Mouse (Mus musculus) gastrocnemius, adult 18-20 months (tissue): Measurements from ENCODE around the gene Bdh2. TPM values are rescaled to one million over a fixed set of nuclear protein-coding genes. Genes with fewer than 3 reads are reported as not detected.

Source experiments
- DNase-seq: peaks from one replicate; pipeline ENCODE4 v3.0.0; 2021; ENCODE audit warnings: low spot score
- long read RNA-seq, 2 experiments: library from polyadenylated mRNA; stranded (forward); transcript quantifications; one replicate each; pipeline ENCODE4 v2.0.0; 2021
- total RNA-seq, 2 experiments: library from RNA; stranded (reverse); gene quantifications; 2 replicates each; pipeline ENCODE4 v1.2.3; 2021

The Bdh2 gene
- 1 to 10 TPM; 1.6 to 2.6 TPM for total RNA-seq
- long read RNA-seq, experiment 1 = 0 reads
- long read RNA-seq, experiment 2, partial matches to known transcripts = 0 of 1 reads
- long read RNA-seq, experiment 2, other reads (novel, unspliced or antisense) = 0 of 1 reads

DNA sequence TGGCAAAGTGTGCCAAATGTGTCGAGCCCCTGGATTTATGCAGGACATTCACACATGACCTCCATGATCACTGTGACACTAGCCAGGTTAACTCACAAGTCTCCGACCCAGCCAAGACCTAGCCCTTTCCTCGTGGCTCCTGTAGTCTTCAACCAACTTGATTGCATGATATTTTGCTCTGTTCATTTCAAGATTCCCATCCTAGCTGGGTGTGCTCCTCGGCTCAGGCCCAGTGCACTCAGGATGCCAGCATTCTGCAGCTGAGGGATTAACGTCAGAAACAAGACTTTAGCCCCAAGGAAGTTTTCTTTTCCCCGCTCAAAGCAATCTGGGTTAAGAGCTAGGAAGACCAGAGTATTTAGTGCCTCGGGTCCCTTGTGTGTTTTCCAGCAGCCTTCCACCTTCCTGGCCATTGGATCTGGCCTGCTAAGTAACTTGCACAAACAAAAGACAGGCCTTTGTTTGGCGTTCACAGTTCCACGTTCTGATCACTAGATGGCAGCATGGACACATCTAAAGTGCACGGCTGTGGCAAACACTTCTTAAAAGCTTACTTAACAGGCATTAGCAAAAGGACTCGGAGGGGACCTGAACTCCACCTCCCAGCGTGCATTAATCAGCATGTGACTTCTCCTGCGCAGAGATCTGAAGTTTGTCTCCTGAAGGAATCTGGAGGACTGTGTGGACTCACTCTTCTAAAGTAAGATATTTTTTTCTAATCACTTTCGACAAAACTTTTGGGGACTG is at the start of gene Bdh2:
Bdh2 (plus strand) TSS at position 553 of the 747 bp plus-strand sequence.
- peak; percentile 80 for DNase-seq

DNA sequence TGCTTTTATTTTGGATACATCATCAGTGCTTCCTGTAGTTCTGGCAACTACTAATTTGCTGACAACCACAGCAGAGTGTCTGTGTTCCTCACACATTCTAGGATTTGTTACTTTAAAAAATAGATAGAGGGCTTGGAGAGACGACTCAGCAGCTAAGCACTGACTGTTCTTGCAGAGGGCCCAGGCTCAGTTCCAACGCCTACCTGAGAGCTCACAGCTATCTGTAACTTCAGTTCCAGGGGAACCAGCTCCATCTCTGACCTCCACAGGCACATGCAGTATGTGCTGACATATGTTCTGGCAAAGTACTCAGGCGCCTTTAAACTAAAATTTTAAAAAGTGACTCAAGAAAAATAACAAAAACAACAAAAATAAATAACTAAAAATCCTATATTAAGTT is 49.0 kb upstream of the Bdh2 start:
- no peak for DNase-seq

DNA sequence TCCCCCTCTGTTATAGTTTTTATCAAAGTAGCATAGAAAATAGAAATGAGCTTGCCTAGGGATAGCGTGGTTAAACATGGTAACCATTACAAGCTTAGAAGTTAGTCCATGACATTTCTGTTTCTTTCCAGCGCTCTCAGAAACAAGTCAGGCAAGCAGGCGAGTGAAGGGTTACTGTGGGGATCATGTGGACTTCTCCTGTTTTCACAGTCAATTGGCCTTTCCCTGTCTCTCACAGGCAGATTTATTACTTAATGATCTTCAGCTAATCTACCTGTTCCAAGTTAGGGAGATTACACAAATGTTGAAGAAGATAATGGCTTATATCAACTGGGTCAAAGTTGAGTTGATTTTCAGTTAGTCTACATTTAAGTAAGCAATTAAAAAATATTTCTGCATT is 48.6 kb upstream of the Bdh2 start:
- DNase-seq = no peak

DNA sequence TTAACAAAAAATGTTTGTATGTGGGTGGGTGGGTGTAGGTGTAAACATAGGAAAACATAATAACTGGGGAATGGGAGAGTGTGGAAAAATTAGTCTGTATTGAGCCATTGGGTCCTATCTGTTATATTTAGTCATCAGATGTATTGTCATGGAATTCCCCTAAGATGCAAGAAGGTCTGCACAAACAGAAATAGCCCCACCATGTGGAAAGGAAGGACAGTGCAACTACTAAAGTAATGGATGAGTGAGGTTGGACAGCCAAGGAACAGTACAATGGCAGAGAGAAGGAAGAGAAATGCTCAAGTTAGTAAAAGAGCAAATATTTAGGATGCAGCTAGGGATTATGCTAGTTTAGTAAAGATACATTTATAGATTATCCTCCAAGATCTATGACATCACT is 35.3 kb upstream of the Bdh2 start:
- DNase-seq = no peak

DNA sequence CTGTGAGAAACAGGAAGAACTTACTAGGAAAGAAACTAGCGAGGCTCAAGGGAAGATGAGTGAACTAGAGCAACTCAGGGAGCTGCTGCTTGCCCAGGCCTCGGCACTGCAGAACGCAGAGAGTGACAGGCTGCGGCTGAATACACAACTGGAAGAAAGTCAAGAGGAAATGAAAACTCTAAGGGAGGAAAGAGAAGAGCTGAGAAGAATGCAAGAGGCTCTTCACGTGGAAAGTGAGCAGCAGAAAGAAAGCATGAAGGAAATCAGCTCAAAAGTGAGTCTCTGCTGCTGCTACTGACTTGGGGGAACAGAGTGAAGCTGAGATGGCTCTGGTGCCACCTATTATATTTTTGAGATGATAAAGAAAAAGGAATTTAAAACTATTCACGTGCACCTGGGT is 34.2 kb upstream of the Bdh2 start:
- no peak for DNase-seq

DNA sequence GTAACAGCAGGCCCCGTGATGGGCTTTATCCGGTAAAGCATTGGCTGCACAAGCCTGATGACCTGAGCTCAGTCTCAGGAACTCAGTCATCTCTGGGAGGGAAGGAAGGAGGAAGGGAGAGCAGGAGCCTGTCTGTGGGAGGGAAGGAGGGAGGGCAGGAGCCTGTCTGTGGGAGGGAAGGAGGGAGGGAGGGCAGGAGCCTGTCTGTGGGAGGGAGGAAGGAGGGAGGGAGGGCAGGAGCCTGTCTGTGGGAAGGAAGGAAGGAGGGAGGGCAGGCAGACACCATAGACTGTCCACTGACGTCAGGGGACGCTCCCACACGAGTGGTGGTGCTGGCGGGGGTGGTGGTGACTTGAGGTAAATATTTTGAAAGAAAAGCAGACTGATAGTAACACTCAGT is 31.9 kb upstream of the Bdh2 start:
- DNase-seq = no peak

DNA sequence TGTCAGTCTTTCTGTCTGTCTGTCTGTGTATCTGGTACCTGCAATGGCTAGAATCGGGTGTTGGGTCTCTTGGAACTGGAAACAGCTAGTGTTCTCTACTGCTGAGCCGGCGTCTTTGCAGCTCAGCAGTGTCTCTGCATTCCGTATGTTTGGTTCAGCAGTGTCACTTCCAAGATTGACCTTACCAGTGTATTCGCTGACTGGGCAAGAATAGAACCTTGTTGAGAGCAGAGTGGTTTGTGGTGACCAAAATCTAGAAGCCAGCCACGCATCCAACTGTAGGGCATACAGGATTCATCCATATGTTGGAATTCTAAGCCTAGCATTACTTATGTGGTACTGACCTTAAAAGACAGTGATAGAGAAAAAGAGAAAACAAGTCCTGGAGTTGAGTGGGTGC is 29.2 kb upstream of the Bdh2 start:
- DNase-seq = no peak

DNA sequence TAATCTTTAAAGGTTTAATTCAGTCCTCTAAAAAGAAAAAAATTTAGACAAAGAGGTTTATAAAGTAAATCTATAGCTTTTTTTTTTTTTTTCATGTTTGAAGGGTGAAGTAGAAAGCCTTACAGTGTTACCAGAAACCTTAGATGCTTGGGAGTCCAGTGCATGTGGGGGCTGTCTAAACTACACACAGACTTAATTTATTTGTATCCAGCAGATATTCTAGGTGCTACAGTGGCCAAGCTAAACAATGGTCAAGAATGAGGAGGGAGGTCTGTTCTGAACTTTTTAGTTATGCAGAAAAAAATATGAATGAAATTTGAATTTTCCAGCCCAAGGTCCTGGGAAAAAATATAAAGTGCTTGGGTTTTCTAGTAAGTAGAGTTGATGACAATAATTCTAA is 26.2 kb upstream of the Bdh2 start:
- DNase-seq = no peak

DNA sequence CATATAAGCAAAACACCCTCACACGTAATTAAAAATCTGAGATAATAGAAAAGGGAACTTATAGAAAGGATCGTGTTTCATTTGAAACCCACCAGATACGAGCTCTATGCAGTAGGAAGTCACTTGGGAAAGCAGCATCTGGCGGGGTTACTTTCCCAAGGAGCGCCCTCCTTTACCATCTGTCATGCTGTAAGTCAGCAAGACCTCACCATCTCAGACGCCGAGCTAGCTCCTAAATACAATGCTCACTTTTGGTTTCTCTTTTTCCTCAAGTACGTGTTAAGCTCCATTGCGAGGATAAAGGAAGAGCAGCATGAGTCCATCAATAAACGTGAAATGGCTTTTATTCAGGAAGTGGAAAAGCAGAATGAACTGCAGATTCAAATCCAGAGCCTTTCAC is 22.1 kb upstream of the Bdh2 start:
- DNase-seq = no peak

DNA sequence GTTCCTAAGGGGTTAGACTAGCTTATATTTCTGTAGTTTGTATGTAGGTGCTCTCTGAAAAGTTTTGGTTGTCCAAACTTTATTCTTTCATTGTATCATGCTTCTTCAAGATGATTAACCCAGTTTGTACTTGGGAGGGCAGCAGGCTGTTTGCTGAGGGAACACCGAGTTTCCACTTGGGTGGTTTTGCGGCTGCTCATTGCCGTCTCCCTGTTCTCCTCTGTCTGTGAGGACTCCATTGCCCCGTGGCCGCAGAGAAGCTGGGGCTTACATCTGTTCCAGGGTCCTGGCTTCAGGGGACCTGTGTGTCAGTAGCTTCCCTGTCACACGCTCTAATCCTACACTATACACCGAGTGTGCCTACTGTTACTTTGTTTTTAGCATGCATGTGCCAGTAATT is 20.8 kb upstream of the Bdh2 start:
- no peak for DNase-seq

DNA sequence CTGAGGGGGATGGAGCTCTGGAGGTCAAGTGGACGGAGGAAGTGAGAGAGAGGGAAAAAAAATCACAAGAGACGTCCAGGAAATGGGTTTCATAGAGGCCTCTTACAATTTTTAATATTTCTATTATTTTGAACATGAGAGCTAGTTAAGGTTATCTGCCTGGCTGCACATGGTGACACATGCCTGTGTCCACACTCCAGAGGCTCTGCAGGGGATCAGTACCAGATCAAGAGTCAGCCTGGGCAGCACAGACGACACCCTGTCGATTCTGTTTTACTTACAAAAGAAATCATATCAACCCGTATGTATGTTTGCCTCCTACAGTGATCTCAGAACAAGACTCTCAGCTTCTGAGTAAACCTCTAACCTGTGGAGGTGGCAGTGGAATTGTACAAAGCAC is 12.4 kb upstream of the Bdh2 start:
- DNase-seq = no peak

DNA sequence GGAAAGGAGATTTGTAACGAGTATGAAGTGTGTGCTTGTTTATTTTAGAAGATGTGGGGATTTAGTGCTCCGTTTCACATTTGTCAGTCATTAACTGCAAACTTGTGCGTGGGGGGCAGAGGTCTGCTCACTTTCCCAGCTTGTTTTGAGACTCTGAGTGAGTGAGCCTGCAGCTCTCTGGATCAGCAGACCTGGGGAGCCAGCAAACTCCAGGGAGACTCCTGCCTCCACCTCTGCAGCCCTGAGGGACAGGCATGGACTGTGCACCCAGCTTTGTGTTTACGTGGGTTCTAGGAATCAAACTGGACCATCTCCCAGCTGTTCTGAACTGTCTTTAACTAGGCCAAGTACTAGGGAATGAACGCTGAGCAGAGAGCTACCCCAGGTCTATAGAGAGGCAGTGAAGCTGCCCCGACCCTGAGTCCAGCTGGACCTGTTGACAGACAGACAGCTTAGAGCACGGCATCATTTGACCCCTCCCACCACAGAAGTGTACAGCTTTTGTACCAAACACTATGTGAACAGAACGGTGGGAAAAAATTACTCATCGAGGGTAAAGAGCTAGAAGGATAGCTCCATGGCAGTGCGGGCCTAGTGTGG is 11.5 kb upstream of the Bdh2 start:
- no peak for DNase-seq

DNA sequence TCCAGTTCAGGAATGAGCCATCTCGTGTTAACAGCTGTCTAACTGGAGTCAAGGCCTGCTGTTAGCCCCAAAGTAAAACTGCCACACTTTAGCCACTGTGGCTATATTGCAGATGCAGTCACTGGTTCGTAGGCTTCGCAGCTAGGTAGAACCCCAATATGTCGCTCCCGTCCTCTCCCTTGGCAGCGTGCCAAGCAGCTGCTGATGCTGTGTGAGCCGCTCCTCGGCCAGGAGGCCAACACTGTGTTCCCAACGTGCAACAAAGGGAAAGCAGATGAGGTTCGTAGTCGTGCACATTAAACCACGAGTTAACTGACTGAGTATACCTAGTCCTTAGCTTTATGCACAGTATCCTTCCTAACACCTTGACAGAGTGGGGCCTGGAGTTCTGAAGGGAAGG is 8.4 kb upstream of the Bdh2 start:
- DNase-seq = no peak

DNA sequence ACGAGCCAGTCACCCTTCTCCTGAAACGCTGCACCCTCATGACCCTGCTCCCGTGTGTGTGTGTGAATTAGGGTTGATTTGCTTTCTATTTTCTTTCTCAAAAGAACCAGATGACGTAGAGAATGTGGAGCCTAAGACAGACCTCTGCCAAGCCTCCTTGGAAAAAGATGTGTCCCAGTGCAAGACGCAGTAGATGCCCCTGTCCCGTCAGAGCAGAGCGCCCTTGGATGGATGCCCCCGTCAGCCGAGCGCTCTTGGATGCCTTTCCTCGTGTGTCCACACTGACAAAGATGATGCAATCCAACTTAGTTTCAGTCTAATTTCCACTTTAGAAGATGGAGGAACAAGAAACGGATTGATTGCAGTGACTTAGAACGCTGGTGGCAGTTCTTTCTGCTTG is 8.0 kb upstream of the Bdh2 start:
- no peak for DNase-seq

DNA sequence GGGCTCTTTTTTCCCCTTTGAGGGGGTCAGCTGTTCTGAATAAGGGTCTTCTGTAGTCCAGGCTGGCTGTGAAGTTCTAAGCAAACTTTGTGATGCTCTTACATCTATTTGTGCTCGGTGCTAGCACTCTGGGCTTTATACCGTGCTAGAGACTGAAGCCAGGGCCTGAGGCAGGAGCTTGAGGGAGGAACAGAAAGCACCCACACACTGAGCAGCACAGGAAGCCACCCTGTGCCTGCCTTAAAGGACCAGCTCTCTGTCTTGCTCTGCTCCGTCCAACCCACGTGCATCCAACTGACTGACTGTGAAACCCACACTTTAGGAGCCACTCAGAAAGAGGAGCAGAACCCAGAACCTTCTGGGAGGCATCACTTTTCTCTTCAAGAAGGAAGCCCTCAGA is 861 bp upstream of the Bdh2 start:
- no peak for DNase-seq

DNA sequence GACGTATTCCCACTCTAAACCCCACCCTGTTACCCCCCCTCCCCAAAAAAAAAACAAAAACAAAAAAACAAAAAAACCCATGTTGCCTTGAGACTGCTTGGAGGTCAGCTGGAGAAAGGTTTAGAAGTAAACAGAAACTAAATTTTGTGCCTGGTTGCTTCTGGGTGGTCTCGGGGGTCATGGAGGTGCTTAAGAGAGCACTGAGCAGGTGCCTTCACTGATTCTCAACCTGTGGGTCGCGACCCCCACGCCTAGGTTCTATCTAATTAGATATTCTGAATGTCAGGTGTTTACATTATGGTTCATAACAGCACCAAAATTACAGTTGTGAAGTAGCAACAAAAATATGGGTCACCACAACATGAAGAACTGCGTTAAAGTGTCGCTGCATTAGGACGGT is 680 bp downstream of the Bdh2 start:
- DNase-seq = no peak

DNA sequence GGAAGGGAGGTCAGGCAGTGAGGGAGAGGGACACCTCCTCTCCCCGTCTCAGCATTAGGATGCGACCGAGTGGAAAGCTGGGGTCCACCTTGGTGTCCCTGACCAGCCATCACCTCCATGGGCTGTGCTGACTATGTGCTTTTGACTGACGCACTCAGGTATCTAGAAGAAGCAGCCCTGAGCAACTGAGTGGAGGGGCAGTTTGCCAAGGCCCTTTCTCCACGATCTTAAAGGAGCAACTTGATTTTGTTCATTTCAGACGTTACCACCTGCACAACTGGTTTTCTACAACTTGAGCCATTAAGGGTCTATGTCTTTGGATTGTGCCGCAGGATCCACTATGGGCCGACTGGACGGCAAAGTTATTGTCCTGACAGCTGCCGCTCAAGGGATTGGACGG is 4.2 kb downstream of the Bdh2 start:
- DNase-seq = no peak

DNA sequence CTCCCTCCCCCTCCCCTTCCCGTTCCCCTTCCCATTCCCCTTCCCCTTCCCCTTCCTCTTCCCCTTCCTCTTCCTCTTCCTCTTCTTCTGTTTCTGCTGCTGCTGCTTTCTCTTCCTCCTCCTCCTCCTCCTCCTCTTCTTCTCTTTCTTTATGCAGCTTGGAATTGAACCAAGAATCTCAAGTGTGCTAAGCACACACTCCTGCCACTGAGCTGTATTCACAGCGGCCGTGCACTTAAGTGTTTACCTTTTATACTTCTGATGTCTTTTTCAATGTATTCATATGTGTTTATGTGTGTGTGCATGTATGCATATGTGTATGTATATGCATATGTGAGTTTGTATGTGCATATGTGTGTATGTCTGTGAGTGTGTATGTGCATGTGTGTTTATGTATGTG is 4.8 kb downstream of the Bdh2 start:
- no peak for DNase-seq

DNA sequence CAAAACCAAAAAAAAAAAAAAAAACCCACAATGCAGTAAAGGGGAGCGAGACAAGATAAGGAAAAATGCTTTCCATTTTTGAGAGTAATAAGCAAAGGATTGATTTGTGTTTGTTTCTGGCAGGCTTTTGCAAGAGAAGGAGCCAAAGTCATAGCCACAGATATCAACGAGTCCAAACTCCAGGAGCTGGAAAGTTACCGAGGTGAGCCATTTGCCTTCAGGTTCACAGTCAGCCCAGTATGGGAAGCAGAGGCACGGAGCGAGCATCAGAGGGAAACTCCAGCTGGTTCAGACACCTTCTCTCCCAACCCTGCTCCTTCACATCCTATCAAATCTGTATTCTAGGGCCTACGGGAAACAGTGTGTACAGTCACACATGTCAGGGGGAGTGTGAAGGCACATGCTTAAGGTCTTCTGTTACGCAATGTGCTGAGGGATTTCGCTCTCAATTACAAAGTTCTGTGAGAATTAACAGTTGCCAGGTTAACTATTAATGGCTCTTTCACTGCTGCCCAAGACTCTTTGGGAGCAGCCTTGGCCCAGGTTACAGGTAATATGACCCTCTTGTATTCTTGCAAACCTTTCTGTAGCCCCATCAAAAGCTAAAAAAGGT is 7.2 kb downstream of the Bdh2 start:
- no peak for DNase-seq

DNA sequence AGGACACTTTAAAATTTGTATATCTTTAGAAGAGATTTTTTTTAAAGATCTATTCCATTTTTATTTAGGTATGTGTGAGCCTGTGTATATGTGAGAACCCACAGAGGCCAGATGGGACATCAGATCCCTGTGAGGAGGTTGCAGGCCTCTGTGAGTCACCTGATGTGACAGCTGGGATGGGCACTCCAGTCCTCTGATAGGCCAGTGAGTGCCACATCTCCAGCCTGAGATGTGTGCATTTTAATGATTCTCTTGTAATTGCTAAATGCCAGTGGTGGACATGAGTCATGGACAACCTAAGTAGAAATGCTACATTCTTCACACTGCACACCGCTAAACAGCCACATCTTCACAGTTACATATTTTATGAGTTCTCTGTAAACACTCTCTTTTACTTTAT is 8.1 kb downstream of the Bdh2 start:
- no peak for DNase-seq

DNA sequence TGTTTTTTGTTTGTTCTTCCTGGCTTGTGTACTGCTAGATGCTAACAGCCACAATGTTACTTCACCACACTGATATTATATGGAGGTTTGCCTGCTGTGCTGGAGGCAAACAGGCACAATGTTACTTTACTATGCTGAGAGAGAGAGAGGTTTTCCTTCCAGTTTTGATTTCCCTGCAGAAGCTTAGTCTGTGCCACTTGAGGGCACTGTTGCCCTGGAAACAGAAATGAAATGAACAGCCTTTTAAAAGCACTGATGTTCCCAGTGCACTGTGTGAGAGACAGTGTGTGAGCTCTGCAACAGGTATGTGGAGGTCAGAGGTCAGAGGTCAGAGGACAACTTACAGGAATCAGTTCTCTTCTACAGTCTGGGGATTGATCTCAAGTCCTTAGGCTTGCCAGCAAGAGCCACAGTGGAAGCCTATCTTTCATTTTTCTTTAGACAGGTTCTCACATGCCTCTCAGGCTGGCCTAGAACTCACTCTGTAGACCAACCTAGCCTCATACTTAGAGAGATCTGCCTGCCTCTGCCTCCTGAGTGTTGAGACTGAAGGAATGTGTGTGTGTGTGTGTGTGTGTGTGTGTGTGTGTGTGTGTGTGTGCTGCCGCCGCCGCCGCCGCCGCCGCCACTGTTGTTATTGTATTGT is 9.4 kb downstream of the Bdh2 start:
- peak; percentile 17 for DNase-seq

DNA sequence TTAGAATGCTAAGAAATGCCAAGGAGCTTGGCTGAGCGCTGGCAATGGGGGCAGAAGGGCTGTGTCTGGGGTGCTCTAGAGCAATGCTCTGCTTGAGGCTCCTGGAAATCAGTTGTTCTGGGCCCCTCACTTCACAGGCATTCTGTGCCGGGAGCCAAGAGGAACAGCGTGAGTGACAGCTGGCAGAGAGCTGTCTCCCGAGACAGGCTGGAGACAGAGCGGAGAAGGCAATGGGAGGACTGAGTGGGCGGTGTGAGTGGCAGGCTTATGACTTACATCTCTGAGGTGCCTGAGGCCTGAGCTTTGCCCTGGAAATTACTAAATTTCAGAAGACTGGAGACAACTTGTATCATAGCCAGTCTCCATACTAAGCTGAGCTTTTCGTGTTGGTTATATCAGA is 12.7 kb downstream of the Bdh2 start:
- no peak for DNase-seq

DNA sequence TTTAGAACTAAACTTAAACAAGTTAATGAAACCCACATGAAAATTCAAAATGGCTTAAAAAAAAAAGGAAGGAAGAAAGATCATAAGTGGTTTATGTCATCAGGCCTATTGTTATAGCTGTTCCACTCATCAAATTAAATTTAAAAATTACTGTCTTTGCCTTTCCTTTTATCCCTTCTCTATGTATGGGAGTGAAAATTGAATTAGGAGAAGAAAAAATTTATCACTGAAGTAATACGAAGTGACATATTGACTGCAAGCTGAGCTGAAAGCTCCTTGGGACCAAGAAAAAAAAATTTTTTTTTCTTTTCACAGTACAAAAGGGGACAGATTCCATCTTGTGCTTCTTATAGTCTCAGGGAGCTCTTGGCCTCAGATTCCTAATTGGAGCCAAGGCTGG is 14.5 kb downstream of the Bdh2 start:
- DNase-seq = no peak
